Comparison of ENCODE assay signal across 16 mouse cellular contexts in genomic region chr6:121105726-121106125, GRCm38 (mm10).
"Had no signal": no experiment of that assay in that cellular context is flagged by ENCODE, and none has a peak within 500 bp of the region (broad histone marks: within the 10 kb centered on the region; RNA-seq: fewer than 3 reads in every experiment).

No protein-coding gene starts in this region.

- H3K4me3 ChIP-seq: limb, embryonic 13.5 days; liver, embryonic 15.5 days; midbrain, embryonic 12.5 days; neural tube, embryonic 13.5 days had no signal

- DNase-seq: kidney, adult 9 months; kidney, postnatal 14 days; layer of hippocampus, postnatal 36 days; left cerebral cortex, postnatal 4 days; lung, postnatal 10 days; lung, postnatal 4 days; retina, postnatal 1 day; right cerebral cortex, postnatal 4 days; spleen, adult 18-20 months; thymus, adult 18-20 months had no signal

- H3K9me3 ChIP-seq: limb, embryonic 13.5 days; liver, embryonic 15.5 days; midbrain, embryonic 12.5 days; neural tube, embryonic 13.5 days had no signal

- ATAC-seq: midbrain, embryonic 16.5 days had no signal

- H3K9ac ChIP-seq: limb, embryonic 13.5 days; liver, embryonic 15.5 days; lung, embryonic 14.5 days; midbrain, embryonic 12.5 days; neural tube, embryonic 13.5 days had no signal

- H3K36me3 ChIP-seq: midbrain, embryonic 12.5 days had no signal

- H3K27ac ChIP-seq: limb, embryonic 13.5 days; liver, embryonic 15.5 days; midbrain, embryonic 12.5 days; neural tube, embryonic 13.5 days had no signal

- H3K4me2 ChIP-seq: limb, embryonic 13.5 days; liver, embryonic 15.5 days; lung, embryonic 14.5 days; midbrain, embryonic 12.5 days; neural tube, embryonic 13.5 days had no signal

- H3K27me3 ChIP-seq: limb, embryonic 13.5 days; liver, embryonic 15.5 days; midbrain, embryonic 12.5 days; neural tube, embryonic 13.5 days had no signal
